Mouse (Mus musculus) CH12.LX (cell line): Measurements from ENCODE around the gene Mkln1.

Experiments
- CTCF ChIP-seq, 2 experiments: IDR thresholded peaks in 1 of 2; conservative IDR thresholded peaks in 1 of 2; 2 replicates each; pipeline ENCODE4 v1.5.1; 2011 to 2012; ENCODE audit warnings: low read depth in 2 of 2, low read length in 2 of 2, improper control_type of control experiment in 1 of 2, inconsistent platforms in 1 of 2, mild to moderate bottlenecking in 1 of 2, moderate library complexity in 1 of 2
- EP300 ChIP-seq: IDR thresholded peaks from 2 replicates; pipeline ENCODE4 v1.6.1; 2011; ENCODE audit warnings: low read length, improper control_type of control experiment

DNA sequence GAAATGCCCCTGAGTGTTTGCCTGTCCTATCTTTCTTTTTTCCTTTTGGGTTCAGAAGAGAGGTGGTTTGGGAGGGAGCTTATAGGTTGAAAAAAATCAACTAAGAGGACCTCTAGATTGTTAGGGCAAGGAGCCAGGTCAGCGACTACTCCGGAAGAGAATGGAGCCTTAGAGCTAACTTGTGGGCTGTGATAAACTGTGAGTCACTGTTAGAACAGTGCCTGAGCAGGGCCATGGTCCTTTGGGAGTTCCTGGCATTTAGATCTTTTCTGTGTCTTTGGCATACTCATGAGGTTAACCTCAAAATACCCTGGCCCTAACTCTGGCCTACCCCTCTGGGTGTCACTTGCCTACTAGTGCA, 119.8 kb downstream of the Mkln1 start:
- TF ChIP-seq EP300 (no peak), CTCF (conservative IDR thresholded peaks at IDR 0.05 in 1 of 2, IDR thresholded peaks at IDR 0.05 in 1 of 2; ENCODE audit: low read depth in 2 of 2, low read length in 2 of 2) (no peak)
